Comparison of ENCODE assay signal across 15 mouse cellular contexts in the genomic region with DNA sequence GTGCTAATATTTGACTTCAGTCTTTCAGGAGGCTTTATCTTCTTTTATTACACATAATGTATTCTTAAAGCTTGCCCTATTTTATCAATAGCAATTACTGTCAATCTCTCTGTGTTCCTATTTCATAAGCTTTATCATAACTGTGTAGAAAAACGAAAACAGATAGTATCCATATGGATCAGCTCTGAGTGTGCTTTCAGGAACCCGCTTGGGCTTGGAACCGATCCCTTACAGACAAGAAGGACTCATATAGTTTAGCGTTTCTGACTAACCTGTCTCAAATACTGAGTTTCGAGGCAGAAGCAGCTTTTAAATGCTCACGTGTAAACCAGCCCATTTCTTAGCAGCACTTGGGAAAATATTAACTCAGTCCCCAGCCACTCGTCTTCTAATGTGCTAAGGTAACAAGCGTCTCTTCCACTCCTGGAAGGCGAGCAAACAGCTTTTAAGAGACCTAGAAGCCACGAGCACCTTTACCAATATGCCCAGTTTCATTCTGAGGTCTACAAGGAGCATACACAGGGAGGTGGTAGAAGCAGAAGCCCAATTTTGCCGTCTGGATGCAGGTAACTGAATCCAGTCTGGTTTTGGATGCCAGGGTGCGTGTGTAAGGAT.
DNase-seq lines count a peak whose midpoint lies in the region; ATAC-seq and TF ChIP-seq lines count a peak whose summit lies in the region.
"Had no signal": no experiment of that assay in that cellular context is flagged by ENCODE, and none has a peak within 500 bp of the region (broad histone marks: within the 10 kb centered on the region; RNA-seq: fewer than 3 reads in every experiment).

No protein-coding gene starts in this region.

- no peaks in the 10 kb centered on the region for H3K9me3 ChIP-seq in heart, embryonic 11.5 days (replicated peaks; ENCODE audit: control insufficient read depth, low read length)
- no peaks in the 10 kb centered on the region for H3K9me3 ChIP-seq in lung, embryonic 14.5 days (ENCODE audit: low read depth, low read length)
- no peaks in the 10 kb centered on the region for H3K9me3 ChIP-seq in limb, embryonic 14.5 days (ENCODE audit: control insufficient read depth, low read length)
- H3K9me3 ChIP-seq: embryonic facial prominence, embryonic 12.5 days; midbrain, embryonic 10.5 days had no signal

- TF ChIP-seq CTCF in lung, embryonic 14.5 days (IDR thresholded peaks at IDR 0.05; ENCODE audit: low read depth) = no peak
- TF ChIP-seq CTCF in cortical plate, adult 2 months (IDR thresholded peaks at IDR 0.05; ENCODE audit: extremely low read depth, insufficient read depth, low read length) = no peak

- TF ChIP-seq POLR2A in cortical plate, adult 2 months (IDR thresholded peaks at IDR 0.05; ENCODE audit: extremely low read depth, insufficient read depth, low read length) = no peak
- TF ChIP-seq POLR2A in limb, embryonic 14.5 days (IDR thresholded peaks at IDR 0.05; ENCODE audit: borderline replicate concordance, extremely low read depth, insufficient read depth, insufficient read length) = no peak

- H3K9ac ChIP-seq in heart, embryonic 11.5 days (ENCODE audit: low read depth, low read length) = no peak overlapping the region
- no peak overlapping the region for H3K9ac ChIP-seq in lung, embryonic 14.5 days
- no peak overlapping the region for H3K9ac ChIP-seq in limb, embryonic 14.5 days (ENCODE audit: low read depth, low read length, severe bottlenecking)
- H3K9ac ChIP-seq: embryonic facial prominence, embryonic 12.5 days had no signal

- H3K4me3 ChIP-seq in heart, embryonic 11.5 days (ENCODE audit: low read depth, low read length) = no peak overlapping the region
- H3K4me3 ChIP-seq in lung, embryonic 14.5 days (ENCODE audit: low read depth, low read length) = no peak overlapping the region
- no peak overlapping the region for H3K4me3 ChIP-seq in cortical plate, adult 2 months (ENCODE audit: insufficient read depth, low read length)
- H3K4me3 ChIP-seq in limb, embryonic 14.5 days (replicated peaks; ENCODE audit: low read length) = no peak overlapping the region
- H3K4me3 ChIP-seq: embryonic facial prominence, embryonic 12.5 days; midbrain, embryonic 10.5 days had no signal

- no peak for ATAC-seq in heart, embryonic 11.5 days (replicated peaks; ENCODE audit: insufficient number of reproducible peaks, low FRiP score, low TSS enrichment)
- ATAC-seq in lung, embryonic 14.5 days (ENCODE audit: insufficient read depth) = no peak
- no peak for ATAC-seq in limb, embryonic 14.5 days (ENCODE audit: low FRiP score, low read depth)
- ATAC-seq: CD4-positive, CD25-positive, alpha-beta regulatory T cell, adult 4 months had no signal

- H3K4me2 ChIP-seq in heart, embryonic 11.5 days = no peak overlapping the region
- H3K4me2 ChIP-seq in lung, embryonic 14.5 days = no peak overlapping the region
- peak overlapping the region; percentile 20; the same call in 1 of the 2 replicates for H3K4me2 ChIP-seq in limb, embryonic 14.5 days (replicated peaks; ENCODE audit: low read depth, low read length, severe bottlenecking)
- H3K4me2 ChIP-seq: liver, embryonic 11.5 days had no signal

- 80% methylated on average over 12 of the region's 12 CpGs for WGBS in heart, embryonic 11.5 days (ENCODE audit: insufficient replicate concordance)
- WGBS in lung, embryonic 14.5 days = 62% methylated on average over 12 of the region's 12 CpGs
- WGBS in limb, embryonic 14.5 days = 63% methylated on average over 12 of the region's 12 CpGs

- no peak overlapping the region for H3K27ac ChIP-seq in heart, embryonic 11.5 days (ENCODE audit: low read depth, low read length)
- H3K27ac ChIP-seq in lung, embryonic 14.5 days (ENCODE audit: low read depth) = no peak overlapping the region
- peak overlapping the region; percentile 25; the same call in 1 of the 2 replicates for H3K27ac ChIP-seq in cortical plate, adult 2 months (ENCODE audit: insufficient read depth, low read length)
- peak overlapping the region; percentile 65 for H3K27ac ChIP-seq in limb, embryonic 14.5 days (replicated peaks; ENCODE audit: low read depth, low read length)
- H3K27ac ChIP-seq: midbrain, embryonic 10.5 days had no signal

- no peaks in the 10 kb centered on the region for H3K4me1 ChIP-seq in heart, embryonic 11.5 days (ENCODE audit: control insufficient read depth, insufficient read depth, low read length)
- H3K4me1 ChIP-seq in lung, embryonic 14.5 days (ENCODE audit: insufficient read depth) = peaks cover 7% of the 10 kb centered on the region
- H3K4me1 ChIP-seq in cortical plate, adult 2 months (ENCODE audit: control insufficient read depth, insufficient read depth, low read length) = peaks cover 8% of the 10 kb centered on the region
- H3K4me1 ChIP-seq in limb, embryonic 14.5 days (ENCODE audit: control insufficient read depth, insufficient read depth, low read length) = peaks cover 10% of the 10 kb centered on the region; the same call in 1 of the 2 replicates
- H3K4me1 ChIP-seq: midbrain, embryonic 10.5 days had no signal

- H3K27me3 ChIP-seq in heart, embryonic 11.5 days (ENCODE audit: control insufficient read depth, insufficient read depth, low read length) = no peaks in the 10 kb centered on the region
- no peaks in the 10 kb centered on the region for H3K27me3 ChIP-seq in lung, embryonic 14.5 days (ENCODE audit: insufficient read depth, low read length)
- no peaks in the 10 kb centered on the region for H3K27me3 ChIP-seq in limb, embryonic 14.5 days (ENCODE audit: control insufficient read depth, insufficient read depth, low read length)
- H3K27me3 ChIP-seq: embryonic facial prominence, embryonic 12.5 days had no signal

- H3K36me3 ChIP-seq in heart, embryonic 11.5 days (ENCODE audit: control insufficient read depth, insufficient read depth, low read length) = no peaks in the 10 kb centered on the region
- no peaks in the 10 kb centered on the region for H3K36me3 ChIP-seq in lung, embryonic 14.5 days (ENCODE audit: insufficient read depth)
- H3K36me3 ChIP-seq in limb, embryonic 14.5 days (ENCODE audit: control insufficient read depth, insufficient read depth, low read length) = no peaks in the 10 kb centered on the region
- H3K36me3 ChIP-seq: embryonic facial prominence, embryonic 12.5 days; midbrain, embryonic 10.5 days had no signal

- peak; percentile 41 for DNase-seq in heart, adult 11 months
- peak; percentile 22 for DNase-seq in lung, embryonic 14.5 days
- no peak for DNase-seq in lung, postnatal 4 days
- DNase-seq in limb, embryonic 14.5 days (ENCODE audit: low spot score) = no peak
- DNase-seq in adrenal gland, adult (ENCODE audit: inconsistent age in 2 of 2, low spot score in 1 of 2) = no peak
- DNase-seq in urinary bladder, postnatal 4 days (ENCODE audit: low spot score in 2 of 2) = no peak
- DNase-seq: cerebellum, adult 8-10 months; kidney, postnatal 36 days; right cerebral cortex, postnatal 4 days had no signal

Comparison
In these comparisons a context has a peak if more than half of its experiments do, and no peak if none do; other contexts are left out.
1. DNase-seq: peak in heart, adult 11 months (single experiment) and lung, embryonic 14.5 days (single experiment); none in lung, postnatal 4 days (0 of 2), limb, embryonic 14.5 days (single experiment), adrenal gland, adult (0 of 2) and urinary bladder, postnatal 4 days (0 of 2).
2. H3K27ac ChIP-seq: peak in cortical plate, adult 2 months (single experiment) and limb, embryonic 14.5 days (single experiment); none in heart, embryonic 11.5 days (single experiment) and lung, embryonic 14.5 days (single experiment).